Mouse (Mus musculus) thymus, postnatal 4 days (tissue): Measurements from ENCODE around the gene Scgb1a1.
"Not testable (repeated sequence)": the region's sequence is repeated elsewhere in the genome, so short reads cannot be mapped to it uniquely, and the experiment has no call there.

ENCODE experiments used
- DNase-seq: peaks from one replicate; pipeline ENCODE4 v3.0.0; 2021

Gene Scgb1a1

DNA sequence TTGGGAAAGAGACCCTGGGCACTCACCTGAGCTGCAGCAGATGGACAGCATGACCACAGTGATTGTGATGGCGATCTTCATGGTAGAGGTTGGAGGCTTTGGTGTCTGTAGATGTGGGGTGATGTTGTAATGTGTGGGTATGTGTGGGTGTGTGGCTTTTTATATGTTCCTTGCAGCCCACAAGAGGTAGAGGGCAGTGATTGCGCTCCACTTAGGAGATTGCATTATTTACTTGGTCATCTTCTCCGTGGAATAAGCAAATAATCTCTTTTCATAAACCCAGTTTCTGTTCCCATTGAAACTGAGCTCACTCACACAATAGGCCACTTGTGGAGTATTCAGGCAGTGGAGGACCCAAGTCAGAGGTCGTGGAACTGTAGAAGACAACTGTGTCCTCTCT, at the start of gene Scgb1a1:
TSS of gene Scgb1a1 (minus strand) at position 138 of the 400 bp plus-strand sequence.
- no peak for DNase-seq

GRCm38 (mm10) chr19:9137159-9137558, 49.4 kb upstream of the Scgb1a1 start:
- DNase-seq = no peak

GRCm38 (mm10) chr19:9135512-9136331, 48.0 kb upstream of the Scgb1a1 start, which contains the start of gene Asrgl1:
Gene Asrgl1, minus strand, starts transcription at chr19:9135636.
- peak; percentile 97 for DNase-seq

- DNase-seq = peak; percentile 59
Measured at GRCm38 (mm10) chr19:9134746-9135511, 47.2 kb upstream of the Scgb1a1 start.

DNA sequence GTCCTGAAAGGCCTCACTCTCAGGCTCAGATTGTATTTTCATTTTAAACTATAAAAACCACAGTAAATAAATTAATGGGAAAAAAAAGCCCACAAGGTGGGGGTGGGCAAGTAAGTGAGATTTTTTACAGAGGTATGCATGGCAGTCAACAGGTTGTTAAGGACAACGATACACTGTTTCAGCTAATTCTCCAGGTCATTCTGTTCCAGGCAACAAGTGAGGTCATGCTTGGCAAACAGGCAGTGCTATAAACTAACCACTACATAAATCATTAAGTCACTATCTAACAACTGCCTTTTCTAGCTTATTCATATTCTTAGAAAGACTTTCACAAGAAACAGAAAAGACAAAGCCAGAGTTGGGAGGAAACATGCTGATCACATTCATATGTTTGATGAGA, 42.2 kb upstream of the Scgb1a1 start:
- DNase-seq = no peak

- DNase-seq = no peak
Measured at GRCm38 (mm10) chr19:9128499-9129194, 40.9 kb upstream of the Scgb1a1 start.

- DNase-seq = not testable (repeated sequence)
Measured at GRCm38 (mm10) chr19:9123986-9124385, 36.2 kb upstream of the Scgb1a1 start.

- DNase-seq = no peak
Measured at GRCm38 (mm10) chr19:9122390-9122789, 34.6 kb upstream of the Scgb1a1 start.

- no peak for DNase-seq
Measured at GRCm38 (mm10) chr19:9119655-9120425, 32.1 kb upstream of the Scgb1a1 start.

DNA sequence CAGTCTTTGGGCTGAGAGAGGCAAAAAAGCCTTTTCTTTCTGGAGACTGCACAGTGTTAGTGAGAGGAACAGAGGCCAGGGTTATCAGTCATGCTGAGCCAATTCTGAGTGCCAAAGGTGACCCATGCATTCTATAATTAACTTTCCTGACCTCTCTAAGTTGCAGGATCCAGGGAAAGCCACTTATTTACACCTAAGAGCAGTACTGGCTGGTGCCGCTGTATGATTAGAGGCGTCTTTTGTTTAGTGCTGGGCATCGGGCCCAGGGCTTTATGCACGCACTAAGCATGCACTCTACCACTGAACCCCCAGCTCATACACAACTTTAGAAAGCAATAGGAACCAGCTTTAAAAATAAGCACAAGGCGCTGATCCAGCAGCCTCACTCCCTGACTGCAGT, 29.5 kb upstream of the Scgb1a1 start:
- no peak for DNase-seq

- DNase-seq = no peak
Measured at GRCm38 (mm10) chr19:9116268-9116667, 28.5 kb upstream of the Scgb1a1 start.

DNA sequence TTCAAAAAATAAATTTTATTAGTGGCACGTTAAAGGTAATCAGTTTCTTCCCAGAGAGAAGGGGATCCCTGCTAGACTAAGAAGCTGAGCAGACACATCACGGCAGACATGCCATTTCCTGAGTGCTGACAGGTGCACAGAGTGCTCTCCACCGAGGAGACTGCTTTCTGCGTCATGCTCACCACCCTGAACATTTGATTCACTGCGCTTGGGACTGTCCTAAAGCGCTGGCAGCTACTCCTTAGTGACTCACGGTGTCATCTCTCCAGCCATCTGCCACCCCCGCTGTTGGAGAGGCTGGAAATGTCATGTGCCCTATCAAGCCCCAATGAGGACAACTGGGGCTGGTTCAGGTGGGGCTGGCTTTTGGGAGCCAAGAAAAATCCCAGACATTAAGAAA, 24.3 kb upstream of the Scgb1a1 start:
- no peak for DNase-seq

DNA sequence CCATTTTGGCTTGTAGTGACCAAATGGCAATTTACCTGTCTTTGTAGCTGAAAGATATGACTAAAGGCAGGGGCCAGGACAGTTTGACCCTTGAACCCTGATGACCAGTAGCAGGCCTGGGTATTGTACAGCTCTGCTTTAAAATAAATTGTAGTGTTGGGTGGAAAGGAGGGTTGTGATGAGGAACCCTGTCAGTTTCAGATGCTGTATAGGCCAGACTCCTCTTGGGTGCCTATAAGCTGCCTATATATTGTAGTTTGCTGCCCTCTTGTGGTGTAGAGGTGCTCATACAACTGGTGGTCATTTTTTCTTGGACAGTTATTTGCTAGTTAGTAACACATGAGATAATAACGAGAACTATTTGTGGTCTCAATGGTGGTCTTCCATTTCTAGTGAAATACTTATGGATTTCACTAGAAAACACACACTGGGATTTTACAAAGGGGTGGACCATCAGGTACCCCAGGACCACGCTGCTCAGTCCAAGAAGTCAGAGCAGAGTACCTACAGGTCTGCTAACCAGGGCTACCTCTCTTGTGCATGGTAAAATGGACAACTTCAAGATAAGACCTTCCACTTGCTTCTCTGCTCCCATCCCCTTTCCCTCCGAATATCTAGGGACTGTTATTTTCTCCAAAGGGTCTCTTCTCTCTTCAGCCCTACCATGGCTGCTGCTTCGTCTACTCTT, 22.6 kb upstream of the Scgb1a1 start:
- DNase-seq = peak; percentile 29

DNA sequence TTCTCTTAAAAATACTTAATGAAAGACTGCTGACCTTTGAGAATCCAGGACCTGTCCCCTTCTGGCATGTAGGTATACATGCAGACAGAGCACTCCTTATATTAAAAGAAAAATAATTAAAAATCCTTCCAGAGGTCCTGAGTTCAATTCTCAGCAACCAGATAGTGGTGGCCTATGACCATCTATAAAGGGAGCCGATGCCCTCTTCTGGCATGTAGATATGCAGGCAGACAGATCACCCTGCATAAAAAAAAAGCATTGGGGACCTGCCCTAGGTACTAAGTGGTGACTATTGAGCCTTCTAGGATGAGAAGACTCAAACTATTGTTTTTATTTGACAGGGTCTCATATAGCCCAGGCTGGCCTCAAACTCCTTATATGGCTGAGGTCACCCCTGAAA, 20.8 kb upstream of the Scgb1a1 start:
- no peak for DNase-seq

- DNase-seq = no peak
Measured at GRCm38 (mm10) chr19:9107379-9107755, 19.6 kb upstream of the Scgb1a1 start.

- no peak for DNase-seq
Measured at GRCm38 (mm10) chr19:9106751-9107378, 19.1 kb upstream of the Scgb1a1 start.

GRCm38 (mm10) chr19:9106096-9106495, 18.3 kb upstream of the Scgb1a1 start:
- no peak for DNase-seq

DNA sequence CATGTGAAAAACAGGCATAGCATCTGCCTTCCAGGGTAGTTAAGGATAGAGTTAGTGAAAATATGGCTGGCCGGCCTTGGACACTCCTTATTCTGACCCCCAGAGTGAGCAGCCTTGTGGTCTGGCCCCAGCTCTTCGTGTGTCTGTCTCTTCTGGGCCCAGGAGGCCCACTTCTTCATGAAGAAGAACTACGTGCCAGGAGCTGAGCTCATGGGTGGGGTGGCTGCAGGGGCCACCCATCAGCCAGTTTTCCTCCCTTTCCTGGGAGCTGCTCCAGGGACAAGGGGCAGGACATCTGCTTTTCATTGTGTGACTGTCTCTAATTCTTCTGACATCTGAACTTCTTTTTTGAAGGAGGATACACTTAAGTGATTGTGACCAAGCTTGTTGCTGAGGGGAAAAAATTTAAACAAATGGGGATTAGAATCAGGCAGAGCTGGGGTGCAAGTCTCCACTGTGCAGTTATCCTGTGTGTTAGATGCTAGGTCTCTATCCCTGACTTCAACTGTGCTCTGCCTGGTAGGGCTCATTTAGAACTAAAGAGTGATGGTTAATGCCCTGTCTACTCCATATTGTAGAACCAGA, 17.4 kb upstream of the Scgb1a1 start:
- DNase-seq = no peak

GRCm38 (mm10) chr19:9103986-9104385, 16.2 kb upstream of the Scgb1a1 start:
- no peak for DNase-seq

GRCm38 (mm10) chr19:9101062-9101457, 13.3 kb upstream of the Scgb1a1 start:
- DNase-seq = no peak
